Mouse (Mus musculus): ENCODE results near the gene Camkk2. TPM values are rescaled to one million over a fixed set of nuclear protein-coding genes. Genes with fewer than 3 reads are reported as not detected.

Gene Camkk2
- polyA plus RNA-seq, 1 experiment = 65.3 TPM

GRCm38 (mm10) chr5:122771428-122771827, 7.8 kb downstream of the Camkk2 start:
- peaks cover 47% of the 10 kb centered on the region for H3K4me1 ChIP-seq (ENCODE audit: control insufficient read depth, insufficient read depth, low read length)
- H3K27ac ChIP-seq (ENCODE audit: insufficient read depth, low read depth, low read length) = peak overlapping the region; percentile 95
- peak overlapping the region; percentile 42; the same call in 1 of the 2 replicates for H3K4me3 ChIP-seq (ENCODE audit: insufficient read depth, low read length)
- no peak for TF ChIP-seq CTCF (IDR thresholded peaks at IDR 0.05; ENCODE audit: low read depth, low read length)
- no peak for TF ChIP-seq POLR2A (IDR thresholded peaks at IDR 0.05; ENCODE audit: borderline replicate concordance, low read depth, low read length)

DNA sequence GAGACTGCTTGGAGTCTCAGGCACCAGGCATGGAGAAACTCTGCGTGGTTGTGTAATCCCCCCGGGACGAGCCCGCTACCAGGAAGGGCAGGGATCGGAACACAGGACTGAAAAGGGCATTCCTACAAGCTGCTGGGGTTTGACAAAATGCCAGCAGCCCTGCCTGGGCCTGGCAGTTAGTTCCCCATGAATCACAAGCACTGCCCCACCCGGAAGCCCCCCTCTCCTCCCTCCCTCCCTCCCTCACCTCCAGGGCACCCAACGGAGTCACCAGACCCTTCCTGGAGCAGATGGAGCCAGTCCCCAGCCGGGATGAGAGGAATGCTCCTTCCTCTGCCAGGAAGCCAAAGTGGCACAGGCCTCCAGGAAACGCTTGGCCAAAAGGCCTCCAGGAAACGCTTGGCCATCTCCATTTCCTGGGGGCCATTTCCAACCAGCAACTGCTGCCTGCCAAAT, 8.4 kb downstream of the Camkk2 start:
- Histone ChIP-seq H3K4me1 (ENCODE audit: control insufficient read depth, insufficient read depth, low read length) (peaks cover 51% of the 10 kb centered on the region), H3K27ac (ENCODE audit: insufficient read depth, low read depth, low read length) (peak overlapping the region; percentile 96), H3K4me3 (ENCODE audit: insufficient read depth, low read length) (peak overlapping the region; percentile 42)
- no peak for TF ChIP-seq CTCF (IDR thresholded peaks at IDR 0.05; ENCODE audit: low read depth, low read length)
- no peak for TF ChIP-seq POLR2A (IDR thresholded peaks at IDR 0.05; ENCODE audit: borderline replicate concordance, low read depth, low read length)

DNA sequence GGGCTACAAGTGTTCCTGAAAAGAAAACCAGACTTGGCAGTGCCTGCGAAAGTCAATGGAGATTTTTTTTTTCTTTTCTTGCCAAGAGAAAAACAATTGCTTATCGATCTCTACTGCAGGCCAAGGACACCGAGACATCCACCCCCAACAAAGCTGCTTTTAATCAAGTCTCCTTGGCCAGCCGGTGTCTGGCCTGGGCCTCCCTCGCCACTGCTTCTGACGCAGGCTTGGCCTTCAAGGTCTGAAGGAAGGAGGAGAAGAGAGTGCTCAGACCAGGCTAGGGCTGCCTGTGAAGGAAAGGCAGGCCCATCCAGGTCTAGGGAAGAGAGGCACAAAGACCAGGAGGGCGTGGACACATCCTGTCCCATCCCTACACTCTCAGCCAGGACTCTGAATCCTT, 8.9 kb downstream of the Camkk2 start:
- Histone ChIP-seq H3K4me1 (ENCODE audit: control insufficient read depth, insufficient read depth, low read length) (peaks cover 48% of the 10 kb centered on the region), H3K4me3 (ENCODE audit: insufficient read depth, low read length) (peak overlapping the region; percentile 29), H3K27ac (ENCODE audit: insufficient read depth, low read depth, low read length) (peak overlapping the region; percentile 96)
- TF ChIP-seq CTCF (IDR thresholded peaks at IDR 0.05; ENCODE audit: low read depth, low read length) = no peak
- no peak for TF ChIP-seq POLR2A (IDR thresholded peaks at IDR 0.05; ENCODE audit: borderline replicate concordance, low read depth, low read length)

DNA sequence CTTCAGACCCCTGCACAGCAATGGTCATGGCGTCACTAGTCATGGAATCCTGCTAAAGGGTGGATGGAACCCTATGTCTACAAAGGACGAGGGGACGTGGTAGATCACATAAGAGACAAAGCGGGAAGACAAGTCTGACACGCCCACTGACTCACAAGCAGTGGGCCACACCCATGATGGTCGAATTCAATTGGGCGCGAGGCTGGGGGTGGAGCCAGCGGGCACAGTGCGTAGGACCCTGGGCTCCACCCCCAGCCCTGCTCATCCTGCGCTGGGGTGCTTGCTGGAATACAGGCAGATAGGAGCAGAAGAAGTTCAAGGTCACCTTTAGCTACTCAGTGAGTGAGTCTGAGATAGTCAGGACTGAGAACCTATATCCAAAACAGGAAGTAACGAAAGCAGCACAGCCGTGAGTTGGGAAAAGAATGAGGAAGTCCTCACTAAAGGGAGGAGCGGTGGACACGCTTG, 10.1 kb downstream of the Camkk2 start:
- Histone ChIP-seq H3K27ac (ENCODE audit: insufficient read depth, low read depth, low read length) (peak overlapping the region; percentile 96), H3K4me3 (ENCODE audit: insufficient read depth, low read length) (no peak overlapping the region), H3K4me1 (ENCODE audit: control insufficient read depth, insufficient read depth, low read length) (peaks cover 46% of the 10 kb centered on the region)
- TF ChIP-seq CTCF (IDR thresholded peaks at IDR 0.05; ENCODE audit: low read depth, low read length) (no peak), POLR2A (IDR thresholded peaks at IDR 0.05; ENCODE audit: borderline replicate concordance, low read depth, low read length) (no peak)

- peak overlapping the region; percentile 13; the same call in 1 of the 2 replicates for H3K27ac ChIP-seq (ENCODE audit: insufficient read depth, low read depth, low read length)
- H3K4me1 ChIP-seq (ENCODE audit: control insufficient read depth, insufficient read depth, low read length) = peaks cover 52% of the 10 kb centered on the region
- TF ChIP-seq POLR2A (IDR thresholded peaks at IDR 0.05; ENCODE audit: borderline replicate concordance, low read depth, low read length) (no peak), CTCF (IDR thresholded peaks at IDR 0.05; ENCODE audit: low read depth, low read length) (no peak)
- no peak overlapping the region for H3K4me3 ChIP-seq (ENCODE audit: insufficient read depth, low read length)
Observed at GRCm38 (mm10) chr5:122767283-122767682, 11.9 kb downstream of the Camkk2 start.

DNA sequence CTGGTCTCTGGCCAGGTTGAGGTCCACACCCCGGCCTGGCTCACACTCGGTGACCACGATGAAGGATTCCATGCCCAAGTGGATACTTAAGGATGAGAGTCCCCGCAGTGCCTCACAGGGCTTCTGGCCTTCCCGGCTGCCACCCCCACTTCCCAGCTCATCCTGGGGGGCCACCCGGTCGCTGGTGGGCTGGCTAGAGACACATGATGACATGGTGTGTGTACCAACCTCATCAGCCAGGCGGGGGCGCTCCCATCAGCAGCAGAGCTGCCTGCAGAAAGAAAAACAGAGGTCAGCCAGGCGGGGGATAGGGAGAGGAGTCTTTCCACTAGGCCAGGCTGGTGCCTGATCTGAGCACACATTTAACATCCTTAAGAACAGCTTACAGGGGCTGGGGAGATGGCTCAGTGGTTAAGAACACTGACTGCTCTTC, 15.2 kb downstream of the Camkk2 start:
- Histone ChIP-seq H3K27ac (ENCODE audit: insufficient read depth, low read depth, low read length) (no peak overlapping the region), H3K4me1 (ENCODE audit: control insufficient read depth, insufficient read depth, low read length) (peaks cover 42% of the 10 kb centered on the region)
- TF ChIP-seq POLR2A (IDR thresholded peaks at IDR 0.05; ENCODE audit: borderline replicate concordance, low read depth, low read length) (no peak), CTCF (IDR thresholded peaks at IDR 0.05; ENCODE audit: low read depth, low read length) (no peak)

DNA sequence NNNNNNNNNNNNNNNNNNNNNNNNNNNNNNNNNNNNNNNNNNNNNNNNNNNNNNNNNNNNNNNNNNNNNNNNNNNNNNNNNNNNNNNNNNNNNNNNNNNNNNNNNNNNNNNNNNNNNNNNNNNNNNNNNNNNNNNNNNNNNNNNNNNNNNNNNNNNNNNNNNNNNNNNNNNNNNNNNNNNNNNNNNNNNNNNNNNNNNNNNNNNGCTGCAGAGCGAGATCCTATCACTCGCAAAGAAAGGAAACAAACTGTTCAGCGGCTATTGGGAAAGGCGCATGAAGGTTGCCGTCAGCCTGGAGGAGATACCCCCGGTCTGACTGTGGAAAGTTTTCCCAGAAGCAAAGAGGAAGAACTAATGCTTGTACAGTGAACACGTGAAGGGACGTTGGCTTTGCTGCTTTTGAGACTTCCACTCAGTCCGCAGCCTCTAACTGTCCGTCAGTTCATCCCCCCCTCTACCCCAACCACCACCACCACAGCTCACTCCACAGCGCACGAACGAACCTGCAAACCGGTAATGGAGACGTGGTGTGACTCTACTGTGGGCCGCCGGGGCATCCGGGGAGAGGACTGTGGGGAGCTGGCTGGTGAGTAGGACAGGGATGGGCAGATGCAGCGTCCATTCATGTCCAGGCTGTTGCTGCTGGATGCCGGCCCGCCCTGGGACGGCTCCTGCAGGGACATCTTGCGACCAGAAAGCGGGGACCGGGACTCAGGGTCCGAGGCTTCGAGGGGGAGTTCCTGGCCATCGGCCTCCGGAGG, 15.8 kb downstream of the Camkk2 start:
- Histone ChIP-seq H3K27ac (ENCODE audit: insufficient read depth, low read depth, low read length) (no peak overlapping the region), H3K4me3 (ENCODE audit: insufficient read depth, low read length) (no peak overlapping the region), H3K4me1 (ENCODE audit: control insufficient read depth, insufficient read depth, low read length) (peaks cover 36% of the 10 kb centered on the region)
- no peak for TF ChIP-seq POLR2A (IDR thresholded peaks at IDR 0.05; ENCODE audit: borderline replicate concordance, low read depth, low read length)
- TF ChIP-seq CTCF (IDR thresholded peaks at IDR 0.05; ENCODE audit: low read depth, low read length) = no peak

More for the DNA sequence above, 15.2 kb downstream of the Camkk2 start:
- H3K4me3 ChIP-seq (ENCODE audit: insufficient read depth, low read length) = no peak overlapping the region

- peaks cover 8% of the 10 kb centered on the region for H3K4me1 ChIP-seq (ENCODE audit: control insufficient read depth, insufficient read depth, low read length)
- no peak for TF ChIP-seq CTCF (IDR thresholded peaks at IDR 0.05; ENCODE audit: low read depth, low read length)
- TF ChIP-seq POLR2A (IDR thresholded peaks at IDR 0.05; ENCODE audit: borderline replicate concordance, low read depth, low read length) = no peak
- H3K4me3 ChIP-seq (ENCODE audit: insufficient read depth, low read length) = no peak overlapping the region
- no peak overlapping the region for H3K27ac ChIP-seq (ENCODE audit: insufficient read depth, low read depth, low read length)
Observed at GRCm38 (mm10) chr5:122756680-122757079, 22.5 kb downstream of the Camkk2 start.

DNA sequence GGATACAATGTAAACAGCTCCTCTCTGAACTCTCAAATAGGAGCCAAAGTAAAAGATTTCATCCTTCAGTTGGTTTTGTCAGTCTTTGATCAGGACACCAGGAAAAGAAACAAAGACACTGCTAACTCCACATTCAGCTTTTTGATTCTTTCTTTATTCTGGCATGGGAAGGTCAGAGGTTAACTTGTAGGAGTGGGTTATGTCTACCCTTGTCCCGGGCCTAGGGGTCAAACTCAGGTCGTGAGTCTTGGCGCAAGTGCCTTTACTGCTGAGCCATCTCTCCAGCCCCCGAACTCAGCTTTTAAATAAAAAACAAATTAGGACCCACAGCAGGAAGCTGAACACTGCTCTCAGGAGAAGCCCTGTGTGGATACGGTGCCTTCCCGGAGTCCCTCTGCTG, 23.1 kb downstream of the Camkk2 start:
- peaks cover 6% of the 10 kb centered on the region for H3K4me1 ChIP-seq (ENCODE audit: control insufficient read depth, insufficient read depth, low read length)
- H3K4me3 ChIP-seq (ENCODE audit: insufficient read depth, low read length) = no peak overlapping the region
- no peak overlapping the region for H3K27ac ChIP-seq (ENCODE audit: insufficient read depth, low read depth, low read length)
- TF ChIP-seq POLR2A (IDR thresholded peaks at IDR 0.05; ENCODE audit: borderline replicate concordance, low read depth, low read length) (no peak), CTCF (IDR thresholded peaks at IDR 0.05; ENCODE audit: low read depth, low read length) (no peak)

DNA sequence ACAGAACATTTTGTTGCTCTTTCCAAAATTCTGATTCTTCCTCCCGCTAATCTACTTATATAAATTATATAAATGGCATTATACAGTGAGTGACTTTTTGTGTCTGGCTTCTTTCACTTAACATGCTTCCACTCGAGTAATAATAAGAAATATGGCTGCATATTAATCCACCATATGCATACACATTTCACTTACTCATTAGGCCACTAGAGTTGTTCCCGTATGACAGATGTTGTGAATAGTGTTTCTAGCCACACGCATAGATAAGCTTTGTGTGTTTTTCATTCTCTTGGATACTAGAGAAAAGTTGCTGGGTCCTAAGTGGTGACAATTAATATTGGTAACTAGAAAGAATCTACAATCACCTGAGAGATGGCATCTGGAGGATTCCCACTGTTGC, 23.6 kb downstream of the Camkk2 start:
- TF ChIP-seq POLR2A (IDR thresholded peaks at IDR 0.05; ENCODE audit: borderline replicate concordance, low read depth, low read length) = no peak
- TF ChIP-seq CTCF (IDR thresholded peaks at IDR 0.05; ENCODE audit: low read depth, low read length) = no peak
- Histone ChIP-seq H3K27ac (ENCODE audit: insufficient read depth, low read depth, low read length) (no peak overlapping the region), H3K4me1 (ENCODE audit: control insufficient read depth, insufficient read depth, low read length) (peaks cover 2% of the 10 kb centered on the region; the same call in 1 of the 2 replicates), H3K4me3 (ENCODE audit: insufficient read depth, low read length) (no peak overlapping the region)
